ENCODE assay signal across 9 mouse cellular contexts in genomic region chr5:122302810-122303745, GRCm38 (mm10). TPM values are rescaled to one million over a fixed set of nuclear protein-coding genes. Genes with fewer than 3 reads are reported as not detected.
DNase-seq lines count a peak whose midpoint lies in the region; ATAC-seq lines count a peak whose summit lies in the region.
"Had no signal": no experiment of that assay in that cellular context is flagged by ENCODE, and none has a peak within 500 bp of the region (broad histone marks: within the 10 kb centered on the region; RNA-seq: fewer than 3 reads in every experiment).

No protein-coding gene starts in this region.

- peaks cover 17 to 40% of the 10 kb centered on the region in 2 experiments for H3K4me1 ChIP-seq in heart, embryonic 14.5 days (ENCODE audit: control insufficient read depth in 2 of 2, insufficient read depth in 2 of 2, low read length in 2 of 2)
- H3K4me1 ChIP-seq in embryonic facial prominence, embryonic 13.5 days = peaks cover 38% of the 10 kb centered on the region
- H3K4me1 ChIP-seq in liver, embryonic 16.5 days (ENCODE audit: control insufficient read depth, low read depth, low read length) = peaks cover 24% of the 10 kb centered on the region

- ATAC-seq in heart, embryonic 14.5 days (ENCODE audit: insufficient number of reproducible peaks, insufficient read depth, low FRiP score, low read depth) = 0 out of 2 replicates have a peak, but pooled peaks have one; percentile 28
- ATAC-seq in embryonic facial prominence, embryonic 13.5 days (ENCODE audit: insufficient number of reproducible peaks, insufficient read depth, low FRiP score, low TSS enrichment, low read depth) = no peak
- ATAC-seq in liver, embryonic 16.5 days (ENCODE audit: low read depth) = peak; percentile 71

- H3K27ac ChIP-seq in heart, embryonic 14.5 days (replicated peaks in 1 of 2; ENCODE audit: control insufficient read depth in 1 of 2, insufficient read depth in 1 of 2, low read depth in 2 of 2, low read length in 2 of 2) = peak overlapping the region in 1 of 2 experiments; percentile 47; a peak in 1 of 4 replicates
- H3K27ac ChIP-seq in embryonic facial prominence, embryonic 13.5 days = peak overlapping the region; percentile 5; the same call in 1 of the 2 replicates
- peak overlapping the region; percentile 29; the same call in 1 of the 2 replicates for H3K27ac ChIP-seq in liver, embryonic 16.5 days (ENCODE audit: low read length)

- no peak overlapping the region for H3K4me3 ChIP-seq in heart, embryonic 14.5 days (ENCODE audit: control insufficient read depth in 1 of 2, insufficient read depth in 1 of 2, low read depth in 1 of 2, low read length in 2 of 2)
- H3K4me3 ChIP-seq in embryonic facial prominence, embryonic 13.5 days = no peak overlapping the region
- no peak overlapping the region for H3K4me3 ChIP-seq in liver, embryonic 16.5 days (ENCODE audit: low read depth, low read length)

- H3K27me3 ChIP-seq in heart, embryonic 14.5 days (ENCODE audit: control insufficient read depth, insufficient read depth, low read length) = no peaks in the 10 kb centered on the region
- H3K27me3 ChIP-seq in embryonic facial prominence, embryonic 13.5 days = no peaks in the 10 kb centered on the region
- H3K27me3 ChIP-seq in liver, embryonic 16.5 days (ENCODE audit: control insufficient read depth, insufficient read depth, low read depth, low read length) = no peaks in the 10 kb centered on the region

- H3K4me2 ChIP-seq in heart, embryonic 14.5 days (ENCODE audit: low read length) = 0 out of 2 replicates have a peak overlapping the region, but pooled peaks have one; percentile 2
- no peak overlapping the region for H3K4me2 ChIP-seq in embryonic facial prominence, embryonic 13.5 days
- H3K4me2 ChIP-seq in liver, embryonic 16.5 days (ENCODE audit: low read depth, low read length) = no peak overlapping the region

- intact Hi-C loops in heart, postnatal 36 days (cut with DNase I) = loop anchor here (2.0 kb wide), 1 partner anchor 16 kb away; no protein-coding TSS in a partner anchor

- H3K9me3 ChIP-seq in heart, embryonic 14.5 days (ENCODE audit: control insufficient read depth, low read length) = no peaks in the 10 kb centered on the region
- no peaks in the 10 kb centered on the region for H3K9me3 ChIP-seq in embryonic facial prominence, embryonic 13.5 days
- no peaks in the 10 kb centered on the region for H3K9me3 ChIP-seq in liver, embryonic 16.5 days (replicated peaks; ENCODE audit: control insufficient read depth, low read length)
- H3K9me3 ChIP-seq: G1E had no signal

- peaks cover 4% of the 10 kb centered on the region for H3K36me3 ChIP-seq in heart, embryonic 14.5 days (ENCODE audit: control insufficient read depth, insufficient read depth, low read length)
- no peaks in the 10 kb centered on the region for H3K36me3 ChIP-seq in embryonic facial prominence, embryonic 13.5 days
- no peaks in the 10 kb centered on the region for H3K36me3 ChIP-seq in liver, embryonic 16.5 days (ENCODE audit: control insufficient read depth, insufficient read depth)

- peak overlapping the region; percentile 22 for H3K9ac ChIP-seq in heart, embryonic 14.5 days (ENCODE audit: low read length)
- H3K9ac ChIP-seq in embryonic facial prominence, embryonic 13.5 days = no peak overlapping the region
- no peak overlapping the region for H3K9ac ChIP-seq in liver, embryonic 16.5 days (ENCODE audit: low read depth, low read length)

- DNase-seq in heart, postnatal 36 days = no peak
- DNase-seq in 3T3-L1 (ENCODE audit: low read depth, low spot score) = peak; percentile 61
- no peak for DNase-seq in T-cell, adult 2 months (ENCODE audit: low spot score)
- no peak for DNase-seq in layer of hippocampus, adult 11-12 months (ENCODE audit: low spot score)
- DNase-seq in ovary, postnatal 10 days (ENCODE audit: low spot score) = no peak

- 56% methylated on average over 17 of the region's 17 CpGs for whole genome bisulfite sequencing in heart, embryonic 14.5 days
- WGBS in embryonic facial prominence, embryonic 13.5 days = 63% methylated on average over 17 of the region's 17 CpGs
- WGBS in liver, embryonic 16.5 days (ENCODE audit: insufficient replicate concordance) = 46% methylated on average over 17 of the region's 17 CpGs

RNA-seq across cellular contexts. Expression of gene Pptc7, which starts 18.9 kb away (rescaled TPM):
- 13.0 and 16.3 TPM in 2 replicates for polyA plus RNA-seq in heart, embryonic 14.5 days (2014; fragmentation: Nextera tagmentation; extraction: Ambion mirVana)
- total RNA-seq in heart, postnatal 36 days (2021) = 10 to 100 TPM; 89.5 to 98.4 TPM
- polyA plus RNA-seq in embryonic facial prominence, embryonic 13.5 days (2015; fragmentation: Nextera tagmentation; extraction: Ambion mirVana) = 9.2 TPM in 2 replicates
- polyA plus RNA-seq in liver, embryonic 16.5 days (2015; fragmentation: Nextera tagmentation; extraction: Ambion mirVana) = 3.4 and 4.1 TPM in 2 replicates

RNA-seq across cellular contexts. Expression of gene Tctn1, which starts 38.8 kb away (rescaled TPM):
- polyA plus RNA-seq in heart, embryonic 14.5 days (2014; fragmentation: Nextera tagmentation; extraction: Ambion mirVana) = 3.4 and 3.7 TPM in 2 replicates
- 1 to 10 TPM; 4.3 to 4.6 TPM for total RNA-seq in heart, postnatal 36 days (2021)
- 5.0 and 8.0 TPM in 2 replicates for polyA plus RNA-seq in embryonic facial prominence, embryonic 13.5 days (2015; fragmentation: Nextera tagmentation; extraction: Ambion mirVana)
- 0.74 and 0.78 TPM in 2 replicates for polyA plus RNA-seq in liver, embryonic 16.5 days (2015; fragmentation: Nextera tagmentation; extraction: Ambion mirVana)

RNA-seq across cellular contexts. Expression of gene Rad9b, which starts 51.0 kb away (rescaled TPM):
- polyA plus RNA-seq in heart, embryonic 14.5 days (2014; fragmentation: Nextera tagmentation; extraction: Ambion mirVana) = 6.4 and 6.7 TPM in 2 replicates
- under 1 TPM; 0.57 to 0.94 TPM for total RNA-seq in heart, postnatal 36 days (2021)
- polyA plus RNA-seq in embryonic facial prominence, embryonic 13.5 days (2015; fragmentation: Nextera tagmentation; extraction: Ambion mirVana) = 17.1 and 21.4 TPM in 2 replicates
- 2.5 and 2.6 TPM in 2 replicates for polyA plus RNA-seq in liver, embryonic 16.5 days (2015; fragmentation: Nextera tagmentation; extraction: Ambion mirVana)

RNA-seq across cellular contexts. Expression of gene Vps29, which starts 51.1 kb away (rescaled TPM):
- 220 and 249 TPM in 2 replicates for polyA plus RNA-seq in heart, embryonic 14.5 days (2014; fragmentation: Nextera tagmentation; extraction: Ambion mirVana)
- total RNA-seq in heart, postnatal 36 days (2021) = 10 to 100 TPM; 94.4 to 97.5 TPM
- polyA plus RNA-seq in embryonic facial prominence, embryonic 13.5 days (2015; fragmentation: Nextera tagmentation; extraction: Ambion mirVana) = 191 and 192 TPM in 2 replicates
- 95.1 and 104 TPM in 2 replicates for polyA plus RNA-seq in liver, embryonic 16.5 days (2015; fragmentation: Nextera tagmentation; extraction: Ambion mirVana)
